Comparison of ENCODE assay signal across 13 mouse cellular contexts in the genomic region with DNA sequence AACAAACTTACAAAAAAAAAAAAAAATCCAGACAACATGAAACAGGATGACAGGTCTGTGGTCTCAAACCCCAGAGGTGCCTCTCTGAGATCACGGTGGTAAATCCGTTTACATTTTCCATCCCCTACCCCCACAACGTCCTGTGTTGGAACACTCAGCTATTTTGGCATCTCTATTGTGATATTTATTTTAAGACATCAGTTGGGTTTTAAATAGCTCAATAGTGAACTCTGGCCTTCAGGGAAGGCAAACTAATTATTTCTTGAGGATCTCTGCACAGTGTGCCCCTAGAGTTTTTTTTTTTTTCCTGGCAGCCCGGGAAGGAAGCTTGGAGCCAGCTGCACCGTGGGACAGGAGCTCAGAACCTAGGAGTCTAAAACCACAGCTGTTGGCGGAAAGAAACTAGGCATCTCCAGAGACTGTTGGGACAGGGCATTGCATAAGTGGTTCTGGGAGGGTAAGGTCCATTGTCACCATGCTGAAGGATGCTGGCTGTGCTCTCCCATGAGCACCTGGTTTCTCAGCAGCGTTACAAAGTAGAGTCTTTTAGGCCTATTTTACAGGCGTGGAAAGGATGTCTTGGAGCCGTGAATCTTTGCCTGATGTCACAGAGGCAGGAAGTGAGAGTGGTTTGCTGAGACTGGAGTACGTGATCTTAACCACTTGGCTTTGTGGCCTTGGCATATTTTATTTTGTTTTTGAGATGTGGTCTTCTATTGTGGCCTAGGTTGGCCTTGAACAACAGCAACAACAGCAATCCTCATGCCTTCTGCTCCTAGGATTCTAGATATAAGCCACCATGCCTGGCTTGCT.
DNase-seq lines count a peak whose midpoint lies in the region; ATAC-seq lines count a peak whose summit lies in the region.
"Had no signal": no experiment of that assay in that cellular context is flagged by ENCODE, and none has a peak within 500 bp of the region (broad histone marks: within the 10 kb centered on the region; RNA-seq: fewer than 3 reads in every experiment).

No protein-coding gene starts in this region.

- H3K36me3 ChIP-seq in heart, embryonic 10.5 days: no peaks in the 10 kb centered on the region
- H3K36me3 ChIP-seq in midbrain, embryonic 16.5 days (ENCODE audit: control insufficient read depth, insufficient read depth, low read length): no peaks in the 10 kb centered on the region
- H3K36me3 ChIP-seq: liver, embryonic 12.5 days had no signal

- no peaks in the 10 kb centered on the region for H3K4me1 ChIP-seq in heart, embryonic 10.5 days
- H3K4me1 ChIP-seq in midbrain, embryonic 16.5 days (ENCODE audit: control insufficient read depth, insufficient read depth, low read length): no peaks in the 10 kb centered on the region
- H3K4me1 ChIP-seq: liver, embryonic 12.5 days had no signal

- DNase-seq in heart, adult 11 months: peak; percentile 98
- DNase-seq in heart, embryonic 10.5 days (ENCODE audit: low spot score): no peak
- peak; percentile 9 to 14 for DNase-seq in heart, postnatal 14 days
- peak; percentile 56 for DNase-seq in kidney, postnatal 14 days
- DNase-seq in frontal cortex, postnatal 10 days (ENCODE audit: low spot score in 2 of 2): no peak
- no peak for DNase-seq in layer of hippocampus, adult 18-20 months (ENCODE audit: low spot score in 2 of 2)
- DNase-seq: cerebellum, adult 11 months; lung, postnatal 36 days; thymus, postnatal 25 days had no signal

- 62% methylated on average over 10 of the region's 10 CpGs for WGBS in heart, embryonic 10.5 days
- 65% methylated on average over 10 of the region's 10 CpGs for WGBS in midbrain, embryonic 16.5 days

- H3K4me2 ChIP-seq in midbrain, embryonic 16.5 days (ENCODE audit: low read length): no peak overlapping the region
- H3K4me2 ChIP-seq: liver, embryonic 12.5 days had no signal

- no peaks in the 10 kb centered on the region for H3K27me3 ChIP-seq in heart, embryonic 10.5 days (ENCODE audit: insufficient read depth, poor library complexity, severe bottlenecking)
- H3K27me3 ChIP-seq in midbrain, embryonic 16.5 days (ENCODE audit: control insufficient read depth, insufficient read depth, low read depth, low read length): no peaks in the 10 kb centered on the region
- H3K27me3 ChIP-seq: liver, embryonic 12.5 days had no signal

- peak; percentile 80 for ATAC-seq in activated CD4-positive, CD25-positive, alpha-beta regulatory T cell, adult 4 months
- no peak for ATAC-seq in midbrain, embryonic 16.5 days
- ATAC-seq: forebrain, embryonic 14.5 days; liver, embryonic 12.5 days had no signal

- no peaks in the 10 kb centered on the region for H3K9me3 ChIP-seq in heart, embryonic 10.5 days
- H3K9me3 ChIP-seq in midbrain, embryonic 16.5 days (replicated peaks; ENCODE audit: control insufficient read depth, low read length, poor library complexity, severe bottlenecking): no peaks in the 10 kb centered on the region
- H3K9me3 ChIP-seq: liver, embryonic 12.5 days had no signal

- H3K27ac ChIP-seq in heart, embryonic 10.5 days: no peak overlapping the region
- H3K27ac ChIP-seq in midbrain, embryonic 16.5 days (ENCODE audit: low read length): no peak overlapping the region
- H3K27ac ChIP-seq: liver, embryonic 12.5 days had no signal

- no peak overlapping the region for H3K4me3 ChIP-seq in heart, embryonic 10.5 days
- no peak overlapping the region for H3K4me3 ChIP-seq in midbrain, embryonic 16.5 days (ENCODE audit: low read depth, low read length)
- H3K4me3 ChIP-seq: liver, embryonic 12.5 days had no signal

- no peak overlapping the region for H3K9ac ChIP-seq in midbrain, embryonic 16.5 days (ENCODE audit: low read depth, low read length)
- H3K9ac ChIP-seq: liver, embryonic 12.5 days had no signal

- intact Hi-C loops in heart, postnatal 14 days (cut with DNase I): no loop called here

Comparison
In these comparisons a context has a peak if more than half of its experiments do, and no peak if none do; other contexts are left out.
1. DNase-seq: peak in heart, adult 11 months (single experiment), heart, postnatal 14 days (2 of 2) and kidney, postnatal 14 days (single experiment); none in heart, embryonic 10.5 days (single experiment), frontal cortex, postnatal 10 days (0 of 2) and layer of hippocampus, adult 18-20 months (0 of 2).